Mouse (Mus musculus) heart, adult 11 months (tissue): ENCODE measurements at regions not wholly inside any gene's neighbourhood (a gene's known extent, or its start where the extent isn't known, plus 50 kb on each side); places are given as distances from the start of the nearest gene placed in this dataset.

ENCODE experiments used
- DNase-seq: peaks from one replicate; pipeline ENCODE4 v3.0.0; 2022

- peak; percentile 95 for DNase-seq
Observed at GRCm38 (mm10) chr15:59138393-59139107, 249.5 kb downstream of the Gm49356 start.

DNA sequence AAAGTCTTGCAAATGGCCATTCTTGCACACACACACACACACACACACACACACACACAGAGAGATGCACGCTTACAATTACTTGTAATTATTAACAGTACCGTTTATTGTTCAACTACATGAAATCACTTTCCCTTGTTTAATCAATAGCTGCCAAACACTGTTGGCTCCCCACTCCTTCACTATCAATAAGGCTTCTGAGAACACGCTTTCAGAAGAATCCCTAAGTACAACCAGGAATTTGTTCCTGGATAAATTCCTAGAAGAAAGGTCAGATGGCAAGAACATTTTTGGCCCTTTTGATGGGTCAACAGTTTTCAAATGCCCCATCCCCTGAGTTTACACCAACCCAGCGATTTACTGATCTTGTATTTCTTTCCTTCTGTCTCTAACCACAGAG is 252.5 kb downstream of the Gm49356 start:
- DNase-seq: no peak

GRCm38 (mm10) chr15:59142481-59142880 is 253.4 kb downstream of the Gm49356 start:
- DNase-seq: peak; percentile 86

DNA sequence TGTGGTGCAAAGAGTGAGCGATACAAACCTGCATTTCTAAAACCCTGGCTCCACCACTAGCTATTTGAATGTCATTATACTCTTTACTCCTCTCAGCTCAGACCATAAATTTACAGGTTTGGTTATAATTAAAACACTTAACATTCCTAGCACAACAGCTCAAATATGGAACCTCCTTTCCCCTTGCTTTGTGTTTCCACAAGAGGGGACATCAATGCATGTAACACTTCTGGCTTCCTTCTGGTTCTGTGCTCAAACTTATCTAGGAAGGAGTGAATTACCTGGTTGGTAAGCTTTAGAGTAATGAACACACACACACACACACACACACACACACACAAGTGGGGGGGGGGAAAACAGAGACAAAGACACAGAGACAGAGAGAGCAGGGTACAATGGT is 254.8 kb downstream of the Gm49356 start:
- peak; percentile 19 for DNase-seq

DNA sequence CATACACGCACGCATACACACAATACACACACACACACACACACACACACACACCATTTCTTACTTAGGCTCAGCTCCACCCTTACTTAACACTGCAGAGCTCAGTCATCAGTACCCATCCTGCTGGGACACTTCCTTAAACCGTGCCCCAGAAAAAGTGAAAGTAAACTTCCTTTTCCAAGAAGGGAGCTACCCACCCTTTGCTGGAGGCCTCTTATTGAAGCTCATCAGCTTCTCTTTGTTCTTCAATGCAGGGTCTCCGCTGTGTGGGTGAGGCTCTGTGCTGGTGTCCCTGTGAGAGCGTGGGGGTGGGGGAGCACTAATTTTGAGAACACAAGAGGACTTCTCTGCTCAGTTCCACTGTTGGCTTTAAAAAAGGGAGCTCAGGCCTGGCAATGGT is 256.6 kb downstream of the Gm49356 start:
- peak; percentile 87 for DNase-seq

- DNase-seq: no peak
Observed at GRCm38 (mm10) chr15:59146111-59146510, 257.0 kb downstream of the Gm49356 start.

GRCm38 (mm10) chr15:59146586-59147085 is 257.5 kb downstream of the Gm49356 start:
- peak; percentile 87 for DNase-seq

DNA sequence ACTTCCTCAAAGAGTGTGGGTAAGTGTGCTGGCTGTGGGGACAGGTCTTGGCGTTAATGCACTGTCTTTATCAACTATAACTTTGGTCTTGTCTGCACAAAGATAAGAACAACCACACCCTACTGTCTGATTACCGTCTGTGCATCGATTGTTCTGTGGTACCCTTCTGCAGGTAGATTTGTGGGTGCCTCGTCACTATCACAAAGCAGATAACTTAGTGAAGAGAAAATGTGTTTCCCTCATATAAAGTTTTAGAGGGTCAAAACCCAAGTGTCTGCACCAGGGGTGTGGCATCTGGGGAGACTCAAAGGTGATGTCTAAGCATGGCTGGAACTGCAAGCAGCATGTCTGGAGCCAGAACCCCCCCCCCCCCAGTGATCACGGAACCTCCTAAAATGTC is 259.4 kb downstream of the Gm49356 start:
- no peak for DNase-seq

GRCm38 (mm10) chr15:59151506-59151905 is 262.4 kb downstream of the Gm49356 start:
- peak; percentile 33 for DNase-seq

GRCm38 (mm10) chr15:59152786-59153388 is 263.8 kb downstream of the Gm49356 start:
- DNase-seq: peak; percentile 44

GRCm38 (mm10) chr15:59153416-59154250 is 264.5 kb downstream of the Gm49356 start:
- peak; percentile 64 for DNase-seq

DNA sequence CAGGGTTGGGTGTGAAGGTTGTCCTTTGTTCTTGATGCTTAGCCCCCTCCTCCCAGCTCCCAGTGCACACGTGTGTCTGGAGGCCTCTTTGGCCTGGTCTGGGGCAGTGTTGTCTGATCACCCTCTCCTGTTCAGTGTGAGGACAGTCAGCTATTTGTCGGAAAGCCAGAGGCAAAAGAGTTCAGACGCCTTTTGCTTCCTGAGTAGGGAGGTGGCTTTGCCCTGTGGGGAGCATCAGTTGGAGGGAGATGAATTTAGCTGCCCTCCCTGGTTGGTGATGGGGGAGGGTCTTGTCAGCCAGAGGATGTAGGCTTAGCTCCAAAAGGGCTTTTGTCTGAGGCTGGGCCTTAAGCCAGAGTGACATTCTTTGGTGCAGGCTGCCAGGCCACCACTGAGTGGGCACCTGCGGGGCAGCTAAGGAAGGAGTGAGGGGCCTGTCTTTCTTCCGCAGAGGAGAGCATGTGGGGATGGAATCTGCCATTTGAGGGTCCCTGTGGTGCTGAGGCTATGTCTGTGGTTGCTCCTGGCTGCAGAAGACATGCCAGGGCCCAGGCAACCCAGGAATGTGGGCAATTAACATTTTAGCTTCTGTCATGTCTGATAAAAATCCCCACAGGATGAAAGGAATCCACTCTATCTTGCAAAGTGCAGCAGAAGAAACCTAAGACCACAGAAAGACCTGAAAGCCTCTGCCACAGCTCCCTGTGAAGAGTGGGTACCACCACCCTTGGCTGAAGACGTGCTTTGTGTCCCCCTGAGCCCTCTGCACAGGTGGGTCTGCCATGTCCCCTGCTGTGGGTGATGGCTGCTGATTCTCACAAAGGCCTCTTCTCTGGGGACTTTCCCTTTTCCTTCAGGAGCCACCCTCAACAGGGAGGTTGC is 265.6 kb downstream of the Gm49356 start:
- peak; percentile 82 for DNase-seq

DNA sequence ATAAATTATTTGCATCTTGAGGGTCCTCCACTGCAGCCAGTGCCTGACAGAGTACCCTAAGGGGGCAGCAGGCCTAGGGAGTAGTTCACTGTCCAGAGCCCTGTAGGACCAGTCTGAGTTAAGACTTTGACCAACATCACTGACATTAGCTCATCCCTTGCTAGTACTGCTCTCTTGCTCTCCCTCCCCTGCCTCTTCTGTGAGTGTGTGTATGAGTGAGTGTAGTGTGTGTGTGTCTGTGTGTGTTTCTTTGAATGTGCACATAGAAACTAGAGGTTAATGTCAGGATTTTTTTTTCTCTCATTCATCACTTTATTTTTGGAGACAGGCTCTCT is 266.2 kb downstream of the Gm49356 start:
- peak; percentile 62 for DNase-seq

- DNase-seq: peak; percentile 94
Observed at GRCm38 (mm10) chr15:59156328-59156727, 267.2 kb downstream of the Gm49356 start.

- DNase-seq: peak; percentile 61
Observed at GRCm38 (mm10) chr15:59158760-59159159, 269.7 kb downstream of the Gm49356 start.

GRCm38 (mm10) chr15:59160931-59161920 is 272.1 kb downstream of the Gm49356 start:
- peak; percentile 71 for DNase-seq

DNA sequence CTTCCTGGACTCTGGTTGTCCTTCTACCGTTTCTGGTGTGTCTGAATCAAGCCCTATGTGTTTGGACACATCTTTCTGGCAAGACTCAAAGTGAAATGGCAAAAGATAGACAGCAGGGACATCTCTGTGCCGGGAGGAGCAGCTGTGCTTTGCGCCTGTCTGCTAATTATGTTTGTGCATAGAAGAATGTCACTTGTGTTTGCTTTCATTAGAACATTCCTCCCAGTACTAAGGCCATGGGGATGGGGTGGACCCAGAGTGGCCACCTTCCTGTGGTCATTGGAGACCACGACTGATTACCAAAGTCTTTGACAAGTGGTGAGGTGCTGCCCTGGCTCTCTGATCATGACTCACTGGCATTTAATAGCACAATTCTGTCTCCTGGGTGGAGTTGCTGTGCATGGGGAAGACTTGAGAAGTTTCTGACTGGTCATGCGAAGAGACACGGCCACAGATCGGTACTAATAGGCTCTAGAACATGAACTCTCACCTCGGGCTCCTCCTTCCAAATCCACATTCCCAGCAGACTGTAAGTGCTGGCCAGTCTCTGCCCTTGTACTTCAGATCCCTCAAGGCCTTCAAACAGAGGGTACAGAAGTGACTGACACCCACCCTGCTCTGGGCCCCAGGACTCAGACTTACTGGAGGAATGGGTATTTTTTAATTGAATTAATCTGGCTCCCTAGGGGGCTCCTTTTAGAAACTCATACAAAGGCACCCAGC is 279.0 kb downstream of the Gm49356 start:
- DNase-seq: peak; percentile 70

- DNase-seq: peak; percentile 78
Observed at GRCm38 (mm10) chr15:59168660-59169170, 279.6 kb downstream of the Gm49356 start.

- peak; percentile 84 for DNase-seq
Observed at GRCm38 (mm10) chr15:59169237-59169797, 280.2 kb downstream of the Gm49356 start.

- peak; percentile 73 for DNase-seq
Observed at GRCm38 (mm10) chr15:59169831-59170230, 280.7 kb downstream of the Gm49356 start.
